Mouse (Mus musculus): ENCODE measurements around the gene Slc26a1.

The Slc26a1 gene

GRCm38 (mm10) chr5:108691152-108691551, 15.8 kb upstream of the Slc26a1 start:
- no peak for DNase-seq (ENCODE audit: low spot score in 2 of 2)

- no peak for DNase-seq (ENCODE audit: low spot score in 2 of 2)
Observed at GRCm38 (mm10) chr5:108689091-108689490, 13.7 kb upstream of the Slc26a1 start.

GRCm38 (mm10) chr5:108680871-108681270, 5.5 kb upstream of the Slc26a1 start:
- DNase-seq (ENCODE audit: low spot score in 2 of 2), result no peak

GRCm38 (mm10) chr5:108679909-108680308, 4.5 kb upstream of the Slc26a1 start:
- no peak for DNase-seq (ENCODE audit: low spot score in 2 of 2)

GRCm38 (mm10) chr5:108678296-108678854, 3.0 kb upstream of the Slc26a1 start:
- no peak for DNase-seq (ENCODE audit: low spot score in 2 of 2)

GRCm38 (mm10) chr5:108677605-108678295, 2.4 kb upstream of the Slc26a1 start:
- DNase-seq (ENCODE audit: low spot score in 2 of 2), result no peak

GRCm38 (mm10) chr5:108676772-108677498, 1.6 kb upstream of the Slc26a1 start:
- DNase-seq (ENCODE audit: low spot score in 2 of 2), result no peak

- DNase-seq (ENCODE audit: low spot score in 2 of 2), result no peak
Observed at GRCm38 (mm10) chr5:108674624-108675023, 745 bp downstream of the Slc26a1 start.

- DNase-seq (ENCODE audit: low spot score in 2 of 2), result no peak
Observed at GRCm38 (mm10) chr5:108671757-108672156, 3.6 kb downstream of the Slc26a1 start.

GRCm38 (mm10) chr5:108670785-108671184, 4.6 kb downstream of the Slc26a1 start:
- no peak for DNase-seq (ENCODE audit: low spot score in 2 of 2)

- no peak for DNase-seq (ENCODE audit: low spot score in 2 of 2)
Observed at GRCm38 (mm10) chr5:108669986-108670385, 5.4 kb downstream of the Slc26a1 start.

- DNase-seq (ENCODE audit: low spot score in 2 of 2), result peak; percentile 87 to 88
Observed at GRCm38 (mm10) chr5:108668977-108669936, 6.1 kb downstream of the Slc26a1 start, which contains the start of gene Dgkq. Gene Dgkq, minus strand, starts transcription at chr5:108669672.

- no peak for DNase-seq (ENCODE audit: low spot score in 2 of 2)
Observed at GRCm38 (mm10) chr5:108668387-108668932, 6.9 kb downstream of the Slc26a1 start.

- DNase-seq (ENCODE audit: low spot score in 2 of 2), result no peak
Observed at GRCm38 (mm10) chr5:108667370-108667769, 8.0 kb downstream of the Slc26a1 start.

GRCm38 (mm10) chr5:108665066-108665465, 10.3 kb downstream of the Slc26a1 start:
- DNase-seq (ENCODE audit: low spot score in 2 of 2), result no peak

GRCm38 (mm10) chr5:108662772-108663171, 12.6 kb downstream of the Slc26a1 start:
- no peak for DNase-seq (ENCODE audit: low spot score in 2 of 2)

GRCm38 (mm10) chr5:108660632-108661268, 14.6 kb downstream of the Slc26a1 start:
- DNase-seq (ENCODE audit: low spot score in 2 of 2), result peak; percentile 89 to 95

- no peak for DNase-seq (ENCODE audit: low spot score in 2 of 2)
Observed at GRCm38 (mm10) chr5:108659698-108660631, 15.4 kb downstream of the Slc26a1 start, which contains the start of gene Idua. Gene Idua, plus strand, starts transcription at chr5:108660331.

- DNase-seq (ENCODE audit: low spot score in 2 of 2), result no peak
Observed at GRCm38 (mm10) chr5:108658611-108659010, 16.8 kb downstream of the Slc26a1 start.

GRCm38 (mm10) chr5:108657406-108657805, 18.0 kb downstream of the Slc26a1 start:
- no peak for DNase-seq (ENCODE audit: low spot score in 2 of 2)

All from urinary bladder, adult 18-20 months (tissue).